Mouse (Mus musculus): ENCODE measurements around the gene Dnajb1. TPM values are rescaled to one million over a fixed set of nuclear protein-coding genes. Genes with fewer than 3 reads are reported as not detected.

Gene Dnajb1
- polyA plus RNA-seq (2015; fragmentation: Nextera tagmentation; extraction: Ambion mirVana), result 20.7 and 22.4 TPM in 2 replicates

DNA sequence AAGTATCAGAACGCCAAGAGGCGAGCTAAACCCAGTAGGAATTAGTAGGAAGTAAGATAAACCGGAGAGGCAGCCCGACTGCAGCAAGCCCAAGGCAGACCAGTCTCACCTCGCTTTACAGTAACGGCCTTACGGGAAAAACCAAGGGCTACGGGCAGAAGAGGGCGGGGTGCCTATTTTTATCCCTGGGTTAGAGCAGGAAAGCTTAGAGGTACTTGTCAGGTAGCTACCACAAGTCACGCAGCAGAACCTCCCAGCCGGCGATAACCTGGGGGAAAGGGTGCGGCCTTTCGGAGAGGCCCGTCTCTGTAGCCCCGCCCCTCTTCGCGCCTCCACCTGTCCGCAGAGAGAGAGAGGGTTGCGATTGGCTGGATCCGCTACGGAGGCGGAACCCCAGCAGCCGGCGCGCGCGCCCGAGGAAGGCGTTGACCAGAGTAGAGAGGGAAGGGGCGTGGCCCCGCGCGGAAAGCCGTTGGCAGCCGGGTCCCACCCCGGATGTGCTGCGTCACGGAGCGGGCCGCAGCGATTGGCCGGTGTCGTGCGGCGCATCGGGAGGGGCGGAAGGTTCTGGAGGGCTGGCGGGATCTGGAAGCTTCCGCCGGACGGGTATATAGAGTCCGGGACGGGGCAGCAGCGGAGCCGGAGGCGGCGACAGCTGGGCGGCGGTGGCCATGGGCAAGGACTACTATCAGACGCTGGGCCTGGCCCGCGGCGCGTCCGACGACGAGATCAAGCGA lies at the start of gene Dnajb1, which contains the start of gene Tecr:
TSS of gene Dnajb1 (plus strand) at position 533 of the 737 bp plus-strand sequence.
TSS of gene Tecr (minus strand) at position 311 of the 737 bp plus-strand sequence.

GRCm38 (mm10) chr8:83566469-83567395 lies 41.3 kb upstream of the Dnajb1 start, which contains the start of gene Ndufb7:
Gene Ndufb7, plus strand, starts transcription at chr8:83566671.

GRCm38 (mm10) chr8:83652030-83652743 lies 44.2 kb downstream of the Dnajb1 start, which contains the start of gene Gipc1:
Gene Gipc1, plus strand, starts transcription at chr8:83652677.

Other genes starting within 250 kb of the Dnajb1 start
- gene Clgn, start 218.3 kb upstream of the Dnajb1 start, polyA plus RNA-seq (2015; fragmentation: Nextera tagmentation; extraction: Ambion mirVana), result not detected in 2 replicates
- 54.2 and 62.0 TPM in 2 replicates for gene Scoc, start 149.8 kb upstream of the Dnajb1 start, polyA plus RNA-seq (2015; fragmentation: Nextera tagmentation; extraction: Ambion mirVana)
- gene Olfr370, start 72.4 kb upstream of the Dnajb1 start, polyA plus RNA-seq (2015; fragmentation: Nextera tagmentation; extraction: Ambion mirVana), result not detected in 2 replicates
- 696 and 775 TPM in 2 replicates for gene Ndufb7, start 41.5 kb upstream of the Dnajb1 start, polyA plus RNA-seq (2015; fragmentation: Nextera tagmentation; extraction: Ambion mirVana)
- gene Tecr, start 222 bp upstream of the Dnajb1 start, polyA plus RNA-seq (2015; fragmentation: Nextera tagmentation; extraction: Ambion mirVana), result 252 and 262 TPM in 2 replicates
- 72.1 and 81.6 TPM in 2 replicates for gene Gipc1, start 44.5 kb downstream of the Dnajb1 start, polyA plus RNA-seq (2015; fragmentation: Nextera tagmentation; extraction: Ambion mirVana)
- 0.15 and 0.21 TPM in 2 replicates for gene Ptger1, start 58.5 kb downstream of the Dnajb1 start, polyA plus RNA-seq (2015; fragmentation: Nextera tagmentation; extraction: Ambion mirVana)
- gene Pkn1, start 91.0 kb downstream of the Dnajb1 start, polyA plus RNA-seq (2015; fragmentation: Nextera tagmentation; extraction: Ambion mirVana), result 16.1 and 17.8 TPM in 2 replicates
- gene Ddx39, start 107.0 kb downstream of the Dnajb1 start, polyA plus RNA-seq (2015; fragmentation: Nextera tagmentation; extraction: Ambion mirVana), result 38.8 and 42.0 TPM in 2 replicates
- gene Adgre5, start 133.1 kb downstream of the Dnajb1 start, polyA plus RNA-seq (2015; fragmentation: Nextera tagmentation; extraction: Ambion mirVana), result 42.7 and 50.2 TPM in 2 replicates

Measured in skeletal muscle tissue, postnatal 0 days (tissue).